Mouse (Mus musculus): ENCODE measurements around the gene Tnp1. TPM values are rescaled to one million over a fixed set of nuclear protein-coding genes. Genes with fewer than 3 reads are reported as not detected.
A peak's percentile ranks its signal among the peaks of the same experiment; 100 is the strongest.

Gene Tnp1
- polyA plus RNA-seq, 1 experiment from 2014 or later = not detected

- ATAC-seq (replicated peaks; ENCODE audit: insufficient number of reproducible peaks, low FRiP score, low TSS enrichment, low read depth) (no peak), DNase-seq (ENCODE audit: low spot score) (no peak)
- no peak overlapping the region for H3K9ac ChIP-seq (replicated peaks; ENCODE audit: low read length)
These were observed 41.5 kb downstream of the Tnp1 start for GRCm38 (mm10) chr1:72974226-72974625.

GRCm38 (mm10) chr1:72970461-72970860, 45.2 kb downstream of the Tnp1 start:
- H3K36me3 ChIP-seq (replicated peaks; ENCODE audit: control insufficient read depth, insufficient read depth, low read depth, low read length) = no peaks in the 10 kb centered on the region
- no peak overlapping the region for H3K27ac ChIP-seq (replicated peaks; ENCODE audit: low read depth, low read length)
- no peaks in the 10 kb centered on the region for H3K27me3 ChIP-seq (ENCODE audit: control insufficient read depth, insufficient read depth, low read length)
- ATAC-seq (replicated peaks; ENCODE audit: insufficient number of reproducible peaks, low FRiP score, low TSS enrichment, low read depth) = no peak
- WGBS = 90% methylated on average over 9 of the region's 9 CpGs
- no peak overlapping the region for H3K4me2 ChIP-seq (ENCODE audit: low read depth, low read length)
- H3K9ac ChIP-seq (replicated peaks; ENCODE audit: low read length) = no peak overlapping the region
- no peaks in the 10 kb centered on the region for H3K4me1 ChIP-seq (ENCODE audit: control insufficient read depth, insufficient read depth, low read length)
- no peak for DNase-seq (ENCODE audit: low spot score)
- H3K4me3 ChIP-seq (ENCODE audit: low read depth, low read length) = no peak overlapping the region
- no peaks in the 10 kb centered on the region for H3K9me3 ChIP-seq (replicated peaks; ENCODE audit: control insufficient read depth, low read length)

More at GRCm38 (mm10) chr1:72974226-72974625, 41.5 kb downstream of the Tnp1 start:
- Histone ChIP-seq H3K4me2 (ENCODE audit: low read depth, low read length) (no peak overlapping the region), H3K36me3 (replicated peaks; ENCODE audit: control insufficient read depth, insufficient read depth, low read depth, low read length) (no peaks in the 10 kb centered on the region), H3K4me3 (ENCODE audit: low read depth, low read length) (no peak overlapping the region), H3K27ac (replicated peaks; ENCODE audit: low read depth, low read length) (no peak overlapping the region), H3K4me1 (ENCODE audit: control insufficient read depth, insufficient read depth, low read length) (no peaks in the 10 kb centered on the region), H3K9me3 (replicated peaks; ENCODE audit: control insufficient read depth, low read length) (no peaks in the 10 kb centered on the region), H3K27me3 (ENCODE audit: control insufficient read depth, insufficient read depth, low read length) (no peaks in the 10 kb centered on the region)

- H3K36me3 ChIP-seq (replicated peaks; ENCODE audit: control insufficient read depth, insufficient read depth, low read depth, low read length) = no peaks in the 10 kb centered on the region
- H3K27me3 ChIP-seq (ENCODE audit: control insufficient read depth, insufficient read depth, low read length) = no peaks in the 10 kb centered on the region
- no peak overlapping the region for H3K9ac ChIP-seq (replicated peaks; ENCODE audit: low read length)
- no peak overlapping the region for H3K4me2 ChIP-seq (ENCODE audit: low read depth, low read length)
- no peak overlapping the region for H3K27ac ChIP-seq (replicated peaks; ENCODE audit: low read depth, low read length)
- no peak overlapping the region for H3K4me3 ChIP-seq (ENCODE audit: low read depth, low read length)
- peak; percentile 67 for ATAC-seq (replicated peaks; ENCODE audit: insufficient number of reproducible peaks, low FRiP score, low TSS enrichment, low read depth)
- WGBS = 26% methylated on average over 10 of the region's 10 CpGs
- DNase-seq (ENCODE audit: low spot score) = peak; percentile 32
- H3K9me3 ChIP-seq (replicated peaks; ENCODE audit: control insufficient read depth, low read length) = no peaks in the 10 kb centered on the region
- no peaks in the 10 kb centered on the region for H3K4me1 ChIP-seq (ENCODE audit: control insufficient read depth, insufficient read depth, low read length)
These were observed 46.4 kb downstream of the Tnp1 start for GRCm38 (mm10) chr1:72969113-72969812.

GRCm38 (mm10) chr1:72966423-72966822, 49.3 kb downstream of the Tnp1 start:
- Histone ChIP-seq H3K36me3 (replicated peaks; ENCODE audit: control insufficient read depth, insufficient read depth, low read depth, low read length) (no peaks in the 10 kb centered on the region), H3K4me3 (ENCODE audit: low read depth, low read length) (no peak overlapping the region), H3K9ac (replicated peaks; ENCODE audit: low read length) (no peak overlapping the region), H3K4me1 (ENCODE audit: control insufficient read depth, insufficient read depth, low read length) (no peaks in the 10 kb centered on the region), H3K4me2 (ENCODE audit: low read depth, low read length) (no peak overlapping the region), H3K27ac (replicated peaks; ENCODE audit: low read depth, low read length) (no peak overlapping the region), H3K9me3 (replicated peaks; ENCODE audit: control insufficient read depth, low read length) (no peaks in the 10 kb centered on the region), H3K27me3 (ENCODE audit: control insufficient read depth, insufficient read depth, low read length) (no peaks in the 10 kb centered on the region)
- WGBS = 96% methylated on average over 4 of the region's 4 CpGs
- DNase-seq (ENCODE audit: low spot score) (no peak), ATAC-seq (replicated peaks; ENCODE audit: insufficient number of reproducible peaks, low FRiP score, low TSS enrichment, low read depth) (no peak)

Other genes starting within 250 kb of the Tnp1 start
- 368 and 450 TPM in 2 replicates for gene Igfbp2, start 191.4 kb downstream of the Tnp1 start, polyA plus RNA-seq (2014; fragmentation: Nextera tagmentation; extraction: Ambion mirVana)
- 69.4 and 71.2 TPM in 2 replicates for gene Igfbp5, start 141.0 kb downstream of the Tnp1 start, polyA plus RNA-seq (2014; fragmentation: Nextera tagmentation; extraction: Ambion mirVana)

Data from embryonic facial prominence, embryonic 11.5 days (tissue).